Comparison of ENCODE assay signal across 28 mouse cellular contexts in genomic region chr1:132481619-132482018, GRCm38 (mm10).
"Had no signal": no experiment of that assay in that cellular context is flagged by ENCODE, and none has a peak within 500 bp of the region (broad histone marks: within the 10 kb centered on the region; RNA-seq: fewer than 3 reads in every experiment).

No protein-coding gene starts in this region.

- H3K4me2 ChIP-seq: heart, embryonic 12.5 days; hindbrain, embryonic 12.5 days; hindbrain, embryonic 14.5 days; intestine, embryonic 15.5 days; kidney, embryonic 15.5 days; limb, embryonic 12.5 days; liver, embryonic 11.5 days; liver, embryonic 13.5 days; liver, embryonic 15.5 days had no signal

- H3K36me3 ChIP-seq: intestine, embryonic 15.5 days had no signal

- H3K27me3 ChIP-seq: heart, embryonic 12.5 days; hindbrain, embryonic 12.5 days; intestine, embryonic 15.5 days; kidney, embryonic 15.5 days; limb, embryonic 12.5 days; liver, embryonic 13.5 days; liver, embryonic 15.5 days had no signal

- ATAC-seq: hindbrain, embryonic 16.5 days; inflammation-experienced regulatory T-cells, adult 6 months; intestine, embryonic 15.5 days had no signal

- H3K27ac ChIP-seq: gastrocnemius, adult 2 months; heart, embryonic 10.5 days; hindbrain, embryonic 12.5 days; hindbrain, embryonic 14.5 days; intestine, embryonic 15.5 days; kidney, embryonic 15.5 days; kidney, postnatal 0 days; left cerebral cortex, adult 2 months; limb, embryonic 10.5 days; limb, embryonic 12.5 days; liver, embryonic 13.5 days; liver, embryonic 15.5 days had no signal

- H3K9me3 ChIP-seq: heart, embryonic 10.5 days; heart, embryonic 12.5 days; hindbrain, embryonic 12.5 days; intestine, embryonic 15.5 days; kidney, embryonic 15.5 days; limb, embryonic 10.5 days; limb, embryonic 12.5 days; liver, embryonic 13.5 days; liver, embryonic 15.5 days had no signal

- DNase-seq: gastrocnemius, adult 2 months; gastrocnemius, postnatal 10 days; gastrocnemius, postnatal 25 days; heart, adult 18-20 months; heart, postnatal 14 days; heart, postnatal 36 days; kidney, adult 11 months; kidney, adult 2 months; kidney, adult 9 months; kidney, postnatal 14 days; kidney, postnatal 36 days; layer of hippocampus, adult 9-11 months; liver; liver, embryonic 13.5 days had no signal

- H3K4me3 ChIP-seq: gastrocnemius, adult 2 months; heart, embryonic 10.5 days; heart, embryonic 12.5 days; hindbrain, embryonic 12.5 days; intestine, embryonic 15.5 days; kidney, embryonic 15.5 days; left cerebral cortex, adult 2 months; limb, embryonic 10.5 days; limb, embryonic 12.5 days; liver, embryonic 13.5 days; liver, embryonic 15.5 days had no signal

- H3K9ac ChIP-seq: heart, embryonic 12.5 days; hindbrain, embryonic 12.5 days; hindbrain, embryonic 14.5 days; intestine, embryonic 15.5 days; kidney, embryonic 15.5 days; limb, embryonic 12.5 days; liver, embryonic 13.5 days; liver, embryonic 15.5 days had no signal
